Mouse (Mus musculus): Measurements from ENCODE around the gene Cyb561d2. TPM values are rescaled to one million over a fixed set of nuclear protein-coding genes. Genes with fewer than 3 reads are reported as not detected.

The Cyb561d2 gene
- polyA plus RNA-seq, 1 experiment from 2014 or later: 22.9 TPM

- TF ChIP-seq CTCF (IDR thresholded peaks at IDR 0.05; ENCODE audit: low read depth): no peak
- H3K36me3 ChIP-seq (ENCODE audit: insufficient read depth): peaks cover 11% of the 10 kb centered on the region; the same call in 1 of the 2 replicates
- H3K27me3 ChIP-seq (ENCODE audit: insufficient read depth, low read length): no peaks in the 10 kb centered on the region
- peaks cover 29% of the 10 kb centered on the region for H3K4me1 ChIP-seq (ENCODE audit: insufficient read depth)
- H3K9me3 ChIP-seq (ENCODE audit: low read depth, low read length): no peaks in the 10 kb centered on the region
- H3K27ac ChIP-seq (ENCODE audit: low read depth): no peak overlapping the region
- DNase-seq: no peak
- no peak overlapping the region for H3K9ac ChIP-seq
- 0 out of 2 replicates have a peak overlapping the region, but pooled peaks have one; percentile 10 for H3K4me2 ChIP-seq
- no peak overlapping the region for H3K4me3 ChIP-seq (ENCODE audit: low read depth, low read length)
- ATAC-seq (ENCODE audit: insufficient read depth): no peak
- 64% methylated on average over 20 of the region's 20 CpGs for WGBS
These were observed 7.5 kb upstream of the Cyb561d2 start for GRCm38 (mm10) chr9:107549297-107550074.

- DNase-seq: no peak
- Histone ChIP-seq H3K27ac (ENCODE audit: low read depth) (no peak overlapping the region), H3K36me3 (ENCODE audit: insufficient read depth) (peaks cover 18% of the 10 kb centered on the region), H3K9me3 (ENCODE audit: low read depth, low read length) (no peaks in the 10 kb centered on the region), H3K4me2 (no peak overlapping the region), H3K4me1 (ENCODE audit: insufficient read depth) (peaks cover 27% of the 10 kb centered on the region), H3K9ac (no peak overlapping the region), H3K4me3 (ENCODE audit: low read depth, low read length) (no peak overlapping the region), H3K27me3 (ENCODE audit: insufficient read depth, low read length) (no peaks in the 10 kb centered on the region)
- ATAC-seq (ENCODE audit: insufficient read depth): no peak
- TF ChIP-seq CTCF (IDR thresholded peaks at IDR 0.05; ENCODE audit: low read depth): no peak
- 84% methylated on average over 10 of the region's 10 CpGs for WGBS
These were observed 6.8 kb upstream of the Cyb561d2 start for GRCm38 (mm10) chr9:107548820-107549219.

GRCm38 (mm10) chr9:107547957-107548356, 6.0 kb upstream of the Cyb561d2 start:
- H3K4me1 ChIP-seq (ENCODE audit: insufficient read depth): peaks cover 21% of the 10 kb centered on the region
- WGBS: 72% methylated on average over 5 of the region's 5 CpGs
- no peak for ATAC-seq (ENCODE audit: insufficient read depth)

GRCm38 (mm10) chr9:107547026-107547425, 5.0 kb upstream of the Cyb561d2 start, which contains the start of gene Zmynd10:
TSS of gene Zmynd10 (plus strand) at chr9:107547298.
- no peaks in the 10 kb centered on the region for H3K9me3 ChIP-seq (ENCODE audit: low read depth, low read length)
- no peak for TF ChIP-seq CTCF (IDR thresholded peaks at IDR 0.05; ENCODE audit: low read depth)
- H3K4me3 ChIP-seq (ENCODE audit: low read depth, low read length): peak within 1 kb of the TSS; percentile 16
- H3K9ac ChIP-seq: 0 out of 2 replicates have a peak within 1 kb of the TSS, but pooled peaks have one; percentile 28
- H3K36me3 ChIP-seq (ENCODE audit: insufficient read depth): peaks cover 23% of the 10 kb centered on the region
- no peaks in the 10 kb centered on the region for H3K27me3 ChIP-seq (ENCODE audit: insufficient read depth, low read length)
- H3K4me1 ChIP-seq (ENCODE audit: insufficient read depth): peaks cover 18% of the 10 kb centered on the region
- peak; percentile 98 for DNase-seq
- ATAC-seq (ENCODE audit: insufficient read depth): peak; percentile 64
- H3K27ac ChIP-seq (ENCODE audit: low read depth): no peak within 1 kb of the TSS
- 2% methylated on average over 20 of the region's 20 CpGs for WGBS
- H3K4me2 ChIP-seq: peak within 1 kb of the TSS; percentile 53

More at GRCm38 (mm10) chr9:107547957-107548356, 6.0 kb upstream of the Cyb561d2 start:
- Histone ChIP-seq H3K9me3 (ENCODE audit: low read depth, low read length) (no peaks in the 10 kb centered on the region), H3K27me3 (ENCODE audit: insufficient read depth, low read length) (no peaks in the 10 kb centered on the region), H3K9ac (no peak overlapping the region), H3K27ac (ENCODE audit: low read depth) (no peak overlapping the region), H3K36me3 (ENCODE audit: insufficient read depth) (peaks cover 23% of the 10 kb centered on the region), H3K4me3 (ENCODE audit: low read depth, low read length) (no peak overlapping the region), H3K4me2 (no peak overlapping the region)
- no peak for TF ChIP-seq CTCF (IDR thresholded peaks at IDR 0.05; ENCODE audit: low read depth)
- no peak for DNase-seq

- 12% methylated on average over 3 of the region's 3 CpGs for WGBS
- no peak overlapping the region for H3K4me2 ChIP-seq
- no peak overlapping the region for H3K27ac ChIP-seq (ENCODE audit: low read depth)
- no peak for ATAC-seq (ENCODE audit: insufficient read depth)
- peak; percentile 93 for TF ChIP-seq CTCF (IDR thresholded peaks at IDR 0.05; ENCODE audit: low read depth)
- no peaks in the 10 kb centered on the region for H3K27me3 ChIP-seq (ENCODE audit: insufficient read depth, low read length)
- H3K36me3 ChIP-seq (ENCODE audit: insufficient read depth): peaks cover 23% of the 10 kb centered on the region
- H3K9ac ChIP-seq: no peak overlapping the region
- no peak overlapping the region for H3K4me3 ChIP-seq (ENCODE audit: low read depth, low read length)
- no peaks in the 10 kb centered on the region for H3K9me3 ChIP-seq (ENCODE audit: low read depth, low read length)
- peak; percentile 90 for DNase-seq
- H3K4me1 ChIP-seq (ENCODE audit: insufficient read depth): peaks cover 14% of the 10 kb centered on the region
These were observed 3.6 kb upstream of the Cyb561d2 start for GRCm38 (mm10) chr9:107545602-107546001.

GRCm38 (mm10) chr9:107545199-107545598, 3.2 kb upstream of the Cyb561d2 start:
- WGBS: 85% methylated on average over 10 of the region's 10 CpGs
- Histone ChIP-seq H3K9ac (no peak overlapping the region), H3K4me1 (ENCODE audit: insufficient read depth) (peaks cover 14% of the 10 kb centered on the region), H3K27ac (ENCODE audit: low read depth) (no peak overlapping the region), H3K36me3 (ENCODE audit: insufficient read depth) (peaks cover 25% of the 10 kb centered on the region), H3K9me3 (ENCODE audit: low read depth, low read length) (no peaks in the 10 kb centered on the region), H3K4me2 (no peak overlapping the region), H3K4me3 (ENCODE audit: low read depth, low read length) (no peak overlapping the region), H3K27me3 (ENCODE audit: insufficient read depth, low read length) (no peaks in the 10 kb centered on the region)
- no peak for DNase-seq
- no peak for ATAC-seq (ENCODE audit: insufficient read depth)
- TF ChIP-seq CTCF (IDR thresholded peaks at IDR 0.05; ENCODE audit: low read depth): no peak

- H3K4me3 ChIP-seq (ENCODE audit: low read depth, low read length): no peak overlapping the region
- 93% methylated on average over 12 of the region's 12 CpGs for WGBS
- no peak overlapping the region for H3K27ac ChIP-seq (ENCODE audit: low read depth)
- H3K4me2 ChIP-seq: no peak overlapping the region
- H3K9ac ChIP-seq: no peak overlapping the region
- no peaks in the 10 kb centered on the region for H3K27me3 ChIP-seq (ENCODE audit: insufficient read depth, low read length)
- TF ChIP-seq CTCF (IDR thresholded peaks at IDR 0.05; ENCODE audit: low read depth): no peak
- peaks cover 28% of the 10 kb centered on the region for H3K36me3 ChIP-seq (ENCODE audit: insufficient read depth)
- peaks cover 14% of the 10 kb centered on the region for H3K4me1 ChIP-seq (ENCODE audit: insufficient read depth)
- ATAC-seq (ENCODE audit: insufficient read depth) (no peak), DNase-seq (no peak)
- no peaks in the 10 kb centered on the region for H3K9me3 ChIP-seq (ENCODE audit: low read depth, low read length)
These were observed 2.7 kb upstream of the Cyb561d2 start for GRCm38 (mm10) chr9:107544729-107545128.
